Mouse (Mus musculus): ENCODE results near the gene Epb41.

Gene Epb41

DNA sequence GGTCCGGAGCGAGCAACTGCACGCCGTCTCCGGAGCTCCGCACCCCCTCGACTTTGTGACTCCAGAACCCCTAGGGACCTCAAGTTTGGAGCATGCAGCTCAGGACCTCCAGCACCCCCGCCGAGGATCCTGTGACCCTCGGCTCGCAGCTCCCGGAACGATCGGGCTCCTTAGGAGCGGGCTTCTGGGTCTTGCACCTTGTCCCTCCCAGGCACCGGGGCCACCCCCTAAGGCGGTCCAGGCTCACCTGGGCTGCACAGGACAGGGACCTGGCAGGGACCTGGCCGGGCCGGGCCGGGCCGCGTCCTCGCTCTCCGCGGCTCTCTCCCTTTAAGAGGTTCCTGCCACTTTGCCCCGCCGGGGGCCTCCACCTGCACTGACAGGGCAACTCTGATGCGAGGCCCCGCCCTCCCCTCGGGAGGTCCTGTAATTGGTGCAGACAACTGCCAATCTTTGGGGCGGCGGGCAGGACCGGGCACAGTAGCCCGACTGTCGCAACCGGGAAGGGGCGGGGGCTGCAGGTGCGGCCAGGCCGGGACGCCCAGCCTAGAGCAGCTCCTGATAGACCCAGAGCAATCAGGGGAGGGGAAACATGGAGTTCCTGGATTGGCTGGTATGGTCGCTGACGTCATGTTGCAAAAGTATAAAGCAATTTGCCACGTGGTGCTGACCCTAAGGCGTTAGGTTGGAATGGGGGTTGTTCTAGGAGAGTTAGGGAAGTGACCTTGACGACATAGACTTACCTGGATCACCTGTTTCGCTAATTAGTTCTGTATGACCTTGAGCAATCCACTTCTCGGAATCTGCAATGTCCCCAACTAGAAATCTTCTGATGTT lies at the start of gene Epb41:
Epb41 (minus strand) TSS at position 389 of the 837 bp plus-strand sequence.
- peak; percentile 97 for DNase-seq (ENCODE audit: low spot score)

DNA sequence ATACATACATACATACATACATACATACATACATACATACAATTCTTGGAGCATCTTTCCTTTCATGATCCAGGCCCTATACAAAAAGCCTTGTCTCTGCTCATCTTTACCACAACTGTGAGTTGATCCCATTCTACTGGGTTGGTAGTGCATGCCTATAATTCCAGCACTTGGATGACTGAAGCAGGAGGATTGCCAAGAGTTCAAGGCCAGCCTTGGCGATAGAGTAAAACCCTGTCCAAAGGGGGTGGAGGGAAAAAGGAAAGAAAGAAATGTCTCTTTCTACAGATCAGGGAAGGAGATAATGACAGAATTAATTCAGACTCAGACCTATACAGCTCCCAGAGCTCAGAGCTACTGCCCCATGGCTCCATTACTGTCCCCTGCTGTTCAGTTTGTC lies 48.0 kb upstream of the Epb41 start:
- DNase-seq (ENCODE audit: low spot score) = no peak

DNA sequence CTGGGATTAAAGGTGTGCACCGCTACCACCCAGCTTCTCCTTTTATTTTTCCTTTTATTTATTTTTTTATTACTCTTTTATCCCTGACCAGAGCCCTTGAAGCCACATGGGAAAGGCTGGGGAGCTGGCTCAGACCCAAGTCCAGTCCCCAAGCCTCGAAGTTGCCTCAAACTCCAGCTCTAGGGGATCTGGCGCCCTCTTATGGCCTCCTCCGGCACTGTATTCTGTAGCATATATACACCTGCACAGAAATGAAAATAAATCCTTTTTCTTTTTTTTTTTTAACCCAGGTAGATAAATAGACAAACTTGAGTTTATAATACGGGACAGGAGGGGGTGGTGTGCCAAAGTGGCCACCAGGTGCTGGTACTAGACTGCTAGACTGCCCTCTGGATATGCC lies 46.6 kb upstream of the Epb41 start:
- no peak for DNase-seq (ENCODE audit: low spot score)

- DNase-seq (ENCODE audit: low spot score) = no peak
Observed at GRCm38 (mm10) chr4:132119566-132119965, 44.4 kb upstream of the Epb41 start.

- DNase-seq (ENCODE audit: low spot score) = no peak
Observed at GRCm38 (mm10) chr4:132116315-132116714, 41.2 kb upstream of the Epb41 start.

DNA sequence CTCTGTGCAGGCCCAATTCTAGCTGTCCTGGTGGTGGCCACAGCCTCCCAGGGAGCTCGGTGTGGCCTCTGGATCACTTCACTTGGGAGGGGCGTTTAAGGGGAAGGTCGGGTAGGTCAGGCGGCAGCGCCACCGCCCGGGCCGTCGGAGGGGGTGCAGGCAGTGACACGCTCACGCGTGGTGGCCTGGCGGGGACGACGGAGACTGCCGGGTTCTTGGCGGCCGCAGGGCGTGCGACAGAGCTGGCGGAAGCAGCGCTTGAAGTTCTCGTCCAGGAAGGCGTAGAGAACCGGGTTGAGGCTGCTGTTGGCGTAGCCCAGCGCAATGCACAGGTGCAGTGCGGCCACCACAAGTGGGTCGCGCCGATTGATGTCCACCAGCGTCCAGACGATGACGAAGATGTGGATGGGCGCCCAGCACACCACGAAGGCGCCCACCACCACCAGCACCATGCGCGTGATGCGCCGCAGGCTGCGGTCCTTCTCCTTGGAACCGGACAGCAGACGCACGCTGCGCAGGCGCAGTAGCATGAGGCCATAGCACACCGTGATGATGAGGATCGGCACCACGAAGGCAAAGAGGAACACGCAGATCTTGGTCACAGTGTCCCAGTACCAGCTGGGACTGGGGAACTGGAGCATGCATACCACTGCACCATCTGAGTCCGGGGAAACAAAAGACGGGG lies 38.4 kb upstream of the Epb41 start:
- no peak for DNase-seq (ENCODE audit: low spot score)

DNA sequence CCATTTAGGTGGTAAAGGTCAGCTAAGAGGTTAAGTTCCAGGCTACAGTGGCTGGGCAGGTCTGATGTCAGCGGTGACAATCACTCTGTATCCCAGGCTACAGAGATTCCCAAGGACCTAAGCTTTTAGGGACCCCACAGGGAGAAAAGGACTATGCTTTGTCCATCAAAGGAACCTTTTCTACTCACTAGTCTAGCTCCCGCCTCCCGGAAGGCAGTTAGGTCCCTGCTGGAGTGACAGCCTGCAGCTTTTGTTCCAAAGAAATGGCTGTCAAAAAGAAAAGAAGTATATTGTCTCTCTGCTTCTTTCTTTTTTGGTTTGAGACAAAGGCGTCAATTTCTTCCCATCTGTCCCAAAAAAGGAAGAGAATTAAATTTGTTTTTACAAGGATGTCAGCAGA lies 36.1 kb upstream of the Epb41 start:
- no peak for DNase-seq (ENCODE audit: low spot score)

GRCm38 (mm10) chr4:132108221-132108620 lies 33.1 kb upstream of the Epb41 start:
- no peak for DNase-seq (ENCODE audit: low spot score)

DNA sequence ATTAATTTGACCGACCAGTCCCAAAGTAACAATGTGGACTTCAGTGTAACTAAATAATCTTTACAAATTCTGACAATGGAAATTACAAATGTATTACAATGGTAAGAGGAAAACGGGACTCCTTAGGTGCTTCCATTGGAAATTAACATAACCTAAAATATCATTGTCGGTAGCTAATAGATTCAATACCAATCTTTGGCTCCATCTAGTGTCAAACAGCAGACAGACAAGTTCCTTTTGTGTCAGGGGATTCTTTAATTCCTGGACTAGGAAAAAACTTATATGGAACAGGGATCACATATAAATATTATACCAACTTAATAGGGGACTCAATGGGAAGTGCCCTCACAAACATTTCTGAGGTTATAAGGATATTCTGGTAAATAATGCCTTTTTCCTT lies 26.0 kb upstream of the Epb41 start:
- no peak for DNase-seq (ENCODE audit: low spot score)

DNA sequence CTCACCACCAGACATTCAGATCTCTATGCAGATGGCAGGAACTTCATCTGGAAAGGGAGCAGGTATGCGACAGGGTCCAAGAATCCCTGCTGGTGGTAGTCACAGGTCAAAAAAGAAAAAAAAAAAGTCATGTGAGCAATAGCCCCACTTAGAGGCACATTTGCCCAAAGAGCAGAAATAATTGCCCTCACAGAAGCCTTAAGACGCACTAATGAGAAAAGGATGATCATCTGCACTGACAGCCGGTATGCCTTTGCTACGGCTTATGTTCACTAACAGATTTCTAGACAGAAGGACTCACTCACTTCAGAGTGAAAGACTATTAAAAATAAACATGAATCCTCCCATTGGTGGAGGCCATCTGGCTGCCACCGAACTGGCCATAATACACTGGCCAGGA lies 24.4 kb upstream of the Epb41 start:
- no peak for DNase-seq (ENCODE audit: low spot score)

GRCm38 (mm10) chr4:132095043-132095442 lies 19.9 kb upstream of the Epb41 start:
- no peak for DNase-seq (ENCODE audit: low spot score)

DNA sequence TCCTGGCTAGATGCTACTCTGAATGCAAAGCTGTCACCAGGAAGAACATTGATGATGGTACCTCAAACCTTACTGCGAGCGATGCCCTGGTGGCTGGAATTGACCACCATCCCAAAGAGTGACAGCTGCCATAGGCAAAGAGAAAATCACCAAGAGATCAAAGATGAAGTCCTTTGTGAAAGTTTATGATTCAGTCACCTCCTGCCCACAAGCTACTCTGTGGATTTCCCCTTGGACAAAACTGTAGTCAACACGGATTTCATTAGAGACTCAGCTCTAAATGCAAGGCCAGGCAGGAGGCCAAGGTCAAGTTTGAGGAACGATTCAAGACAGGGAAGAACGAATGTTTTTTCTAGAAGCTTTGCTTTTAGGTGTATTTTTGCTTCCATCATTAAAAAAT lies 18.8 kb upstream of the Epb41 start:
- no peak for DNase-seq (ENCODE audit: low spot score)

DNA sequence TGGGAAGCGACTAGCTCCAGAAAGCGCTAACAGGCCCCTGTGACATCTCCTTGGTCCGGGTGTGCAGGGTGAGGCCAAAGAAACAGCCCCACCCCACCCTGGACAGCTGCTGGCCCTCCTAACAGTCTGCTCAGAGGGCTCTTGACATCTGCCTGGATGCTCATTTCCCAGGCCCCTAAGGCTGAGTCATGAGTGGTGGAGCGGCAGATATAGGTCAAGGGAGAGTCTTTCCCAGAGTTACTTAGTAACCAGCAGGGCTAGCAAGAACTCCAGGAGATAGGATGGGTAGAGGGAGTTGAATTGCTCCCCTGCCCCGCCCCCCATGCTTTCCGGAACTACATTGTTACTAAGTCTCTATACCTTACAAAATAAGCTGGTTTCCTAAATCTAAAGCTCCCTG lies 18.0 kb upstream of the Epb41 start:
- no peak for DNase-seq (ENCODE audit: low spot score)

- no peak for DNase-seq (ENCODE audit: low spot score)
Observed at GRCm38 (mm10) chr4:132088921-132089320, 13.8 kb upstream of the Epb41 start.

GRCm38 (mm10) chr4:132085114-132085513 lies 10.0 kb upstream of the Epb41 start:
- DNase-seq (ENCODE audit: low spot score) = no peak

- no peak for DNase-seq (ENCODE audit: low spot score)
Observed at GRCm38 (mm10) chr4:132080492-132080983, 5.4 kb upstream of the Epb41 start.

DNA sequence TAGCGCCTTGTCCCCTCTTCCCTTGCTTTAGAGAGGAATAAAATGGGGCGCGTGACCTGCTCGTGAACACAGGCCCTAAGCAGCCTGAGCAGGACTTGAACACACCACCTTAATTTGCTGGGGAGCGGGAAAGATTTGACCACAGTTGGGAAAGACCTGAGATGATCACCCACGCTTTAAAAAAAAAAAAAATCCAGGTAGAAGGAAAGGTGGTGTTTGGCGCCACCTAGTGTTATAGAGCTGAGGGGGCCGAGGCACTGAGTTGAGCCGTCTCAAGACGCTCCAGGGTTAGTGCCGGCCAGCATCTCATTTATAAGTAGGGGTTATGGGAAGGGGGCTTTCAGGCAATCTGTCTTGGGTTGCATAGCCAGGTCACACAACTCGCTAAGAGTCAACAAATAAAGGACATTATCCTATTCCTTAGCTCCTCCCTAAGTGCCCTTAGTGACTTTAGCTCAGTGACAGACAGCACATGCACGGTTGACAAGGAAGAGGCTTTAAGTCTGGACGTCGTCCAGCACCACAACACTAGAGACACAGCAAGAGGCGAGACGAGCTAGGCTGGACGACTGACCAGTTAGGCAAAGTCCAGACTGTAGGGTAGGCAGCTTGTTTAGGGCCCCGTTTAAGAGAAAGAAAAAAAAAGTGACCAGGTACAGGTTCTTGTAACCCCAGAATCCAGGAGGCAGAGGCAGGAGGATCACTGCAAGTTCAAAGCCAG lies 4.6 kb upstream of the Epb41 start:
- DNase-seq (ENCODE audit: low spot score) = no peak

DNA sequence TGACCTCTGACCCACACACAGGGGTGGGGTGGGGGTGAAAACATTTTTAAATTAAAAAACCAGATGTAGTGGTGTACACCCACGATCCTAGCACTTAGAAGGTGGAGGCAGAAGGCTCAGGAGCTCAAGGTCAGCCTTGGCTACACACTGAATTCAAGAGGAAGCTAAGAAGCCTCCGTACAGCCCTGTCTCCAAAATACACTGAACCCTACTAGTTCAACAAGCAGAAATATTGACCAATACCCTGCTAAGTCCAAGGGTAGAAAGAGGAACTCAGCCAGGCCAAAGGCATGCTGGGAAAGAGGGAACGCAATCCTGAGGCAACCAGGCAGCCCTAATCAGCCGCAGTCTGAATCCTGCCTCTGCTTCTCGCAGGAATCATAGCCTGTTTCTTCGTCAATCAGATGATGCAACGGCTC lies 3.2 kb upstream of the Epb41 start:
- DNase-seq (ENCODE audit: low spot score) = no peak

- DNase-seq (ENCODE audit: low spot score) = no peak
Observed at GRCm38 (mm10) chr4:132077445-132077844, 2.3 kb upstream of the Epb41 start.

GRCm38 (mm10) chr4:132076480-132077405 lies 1.6 kb upstream of the Epb41 start:
- no peak for DNase-seq (ENCODE audit: low spot score)

GRCm38 (mm10) chr4:132075796-132076195 lies 675 bp upstream of the Epb41 start:
- DNase-seq (ENCODE audit: low spot score) = no peak
